Mouse (Mus musculus) splenic B cell, adult 2 months (primary cell): ENCODE results near the gene Nog.

Experiments used
- DNase-seq: peaks from one replicate; pipeline ENCODE4 v3.0.0-alpha.2; 2011; ENCODE audit warnings: low read depth, low spot score
- H3K27me3 ChIP-seq: 2 replicates; pipeline ENCODE4 v1.6.1; 2012; ENCODE audit warnings: mild to moderate bottlenecking, low read length, moderate library complexity, mixed read lengths; ENCODE audit not compliant: control insufficient read depth, poor library complexity, insufficient read depth, severe bottlenecking
- H3K36me3 ChIP-seq: 2 replicates; pipeline ENCODE4 v1.6.1; 2012; ENCODE audit warnings: mild to moderate bottlenecking, low read length, moderate library complexity, mixed read lengths; ENCODE audit not compliant: control insufficient read depth, poor library complexity, insufficient read depth, severe bottlenecking

Nog gene

GRCm38 (mm10) chr11:89301331-89302055 is 639 bp downstream of the Nog start:
- DNase-seq = peak; percentile 32
- H3K27me3 ChIP-seq = peaks cover 9% of the 10 kb centered on the region; the same call in 1 of the 2 replicates

GRCm38 (mm10) chr11:89299784-89300775 is 2.1 kb downstream of the Nog start:
- Histone ChIP-seq H3K27me3 (peaks cover 9% of the 10 kb centered on the region; the same call in 1 of the 2 replicates), H3K36me3 (peaks cover 2% of the 10 kb centered on the region; the same call in 1 of the 2 replicates)
- no peak for DNase-seq

More at GRCm38 (mm10) chr11:89301331-89302055, 639 bp downstream of the Nog start:
- H3K36me3 ChIP-seq = peaks cover 2% of the 10 kb centered on the region; the same call in 1 of the 2 replicates

- no peak for DNase-seq
- H3K36me3 ChIP-seq = peaks cover 2% of the 10 kb centered on the region; the same call in 1 of the 2 replicates
- H3K27me3 ChIP-seq = peaks cover 9% of the 10 kb centered on the region; the same call in 1 of the 2 replicates
Measured at GRCm38 (mm10) chr11:89299116-89299783, 2.9 kb downstream of the Nog start.

DNA sequence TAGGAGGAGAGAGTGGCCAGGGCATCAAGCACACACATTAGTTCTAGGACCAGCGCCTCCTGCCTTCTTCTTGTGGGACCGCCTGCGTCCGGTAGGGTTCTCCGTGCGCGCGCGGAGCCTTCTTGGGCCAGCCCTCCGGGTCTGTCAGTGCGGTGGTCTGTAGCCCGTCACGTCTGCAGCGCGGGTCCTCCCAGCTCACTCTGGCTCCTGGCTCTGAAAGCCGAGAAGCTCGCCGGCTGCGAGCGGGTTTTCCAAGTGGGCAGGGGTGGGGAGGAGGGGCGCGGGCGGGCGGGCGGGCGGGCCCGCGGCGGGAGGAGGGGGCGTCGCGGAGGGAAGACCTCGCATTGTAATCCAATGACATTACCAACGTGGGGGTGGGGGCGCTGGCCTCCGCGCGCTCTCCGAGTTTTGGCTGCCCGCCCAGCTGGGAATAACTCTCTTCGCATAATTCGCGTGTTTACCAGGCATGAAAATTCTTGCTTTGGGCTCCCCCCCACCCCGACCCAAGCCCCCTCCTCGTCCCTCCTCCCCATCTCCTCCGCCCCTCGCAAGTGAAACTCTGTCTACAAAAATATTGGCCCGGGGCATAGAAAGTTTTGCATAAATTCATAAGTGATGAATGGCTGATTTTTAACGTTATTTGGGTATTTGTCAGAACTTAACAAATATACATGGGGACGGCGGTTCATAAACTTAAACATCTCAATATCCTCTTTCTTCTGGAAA is 3.7 kb downstream of the Nog start:
- peaks cover 9% of the 10 kb centered on the region; the same call in 1 of the 2 replicates for H3K27me3 ChIP-seq
- peaks cover 2% of the 10 kb centered on the region; the same call in 1 of the 2 replicates for H3K36me3 ChIP-seq
- no peak for DNase-seq

- no peak for DNase-seq
- peaks cover 5% of the 10 kb centered on the region; the same call in 1 of the 2 replicates for H3K27me3 ChIP-seq
- no peaks in the 10 kb centered on the region for H3K36me3 ChIP-seq
Measured at GRCm38 (mm10) chr11:89297521-89297920, 4.6 kb downstream of the Nog start.

DNA sequence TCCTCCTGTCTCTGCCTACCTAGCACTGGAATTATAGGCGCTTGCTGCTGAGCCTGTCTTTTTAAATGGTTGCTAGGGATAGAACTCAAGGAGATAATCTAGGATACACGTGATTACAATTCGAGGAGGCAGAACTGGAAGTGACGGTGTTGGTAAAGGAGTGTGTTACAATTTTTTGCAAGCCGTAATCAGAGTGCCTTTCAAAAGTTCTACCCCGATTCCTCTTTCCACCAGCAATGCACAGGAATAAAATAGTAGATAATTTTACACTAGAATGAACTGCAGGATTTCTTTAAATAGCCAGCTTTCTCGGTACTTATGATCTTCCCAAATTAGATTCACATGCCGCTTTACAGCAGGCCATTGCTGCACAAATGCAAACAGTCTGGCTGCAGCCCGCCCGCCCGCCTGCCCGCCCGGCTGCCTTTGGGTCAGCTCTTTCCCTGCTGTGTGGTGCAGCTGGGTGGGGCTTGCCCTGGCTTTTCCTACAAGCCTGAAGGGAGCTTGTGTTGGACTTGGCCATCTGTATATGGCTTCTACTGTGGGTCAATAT is 32.2 kb downstream of the Nog start:
- no peaks in the 10 kb centered on the region for H3K36me3 ChIP-seq
- no peaks in the 10 kb centered on the region for H3K27me3 ChIP-seq
- DNase-seq = no peak

GRCm38 (mm10) chr11:89267520-89267919 is 34.6 kb downstream of the Nog start:
- no peaks in the 10 kb centered on the region for H3K27me3 ChIP-seq
- no peak for DNase-seq
- no peaks in the 10 kb centered on the region for H3K36me3 ChIP-seq

- no peak for DNase-seq
- Histone ChIP-seq H3K27me3 (no peaks in the 10 kb centered on the region), H3K36me3 (no peaks in the 10 kb centered on the region)
Measured at GRCm38 (mm10) chr11:89265080-89265479, 37.1 kb downstream of the Nog start.

DNA sequence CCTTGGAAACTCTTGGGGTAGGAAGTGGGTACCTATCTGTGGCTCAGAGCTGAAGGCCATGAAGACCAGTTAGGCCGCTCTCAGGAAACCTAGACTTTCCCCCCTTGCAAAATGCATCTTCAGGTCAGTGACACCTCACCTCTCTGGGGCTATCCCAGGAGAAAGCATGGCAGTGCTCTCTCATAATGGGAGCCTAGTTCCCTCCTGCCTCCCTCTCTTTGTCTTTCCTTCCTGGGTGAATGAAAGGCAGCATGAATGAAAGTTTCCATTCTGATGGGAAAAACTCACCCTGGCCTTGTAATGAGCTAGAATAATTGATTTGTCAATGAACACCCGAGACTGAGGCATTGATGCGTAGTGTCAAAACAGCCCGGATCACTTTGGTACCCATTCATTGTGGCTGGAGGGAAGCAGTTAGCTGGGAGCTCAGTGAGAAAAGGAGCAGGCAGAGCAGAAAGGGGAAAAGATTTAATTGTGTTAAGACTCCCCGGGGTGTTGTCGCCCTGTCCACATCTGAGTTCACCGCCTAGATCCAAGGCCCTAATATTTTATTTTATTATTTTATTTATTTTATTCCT is 42.7 kb downstream of the Nog start:
- H3K36me3 ChIP-seq = no peaks in the 10 kb centered on the region
- no peak for DNase-seq
- H3K27me3 ChIP-seq = no peaks in the 10 kb centered on the region

GRCm38 (mm10) chr11:89257893-89258292 is 44.2 kb downstream of the Nog start:
- no peaks in the 10 kb centered on the region for H3K27me3 ChIP-seq
- DNase-seq = no peak

DNA sequence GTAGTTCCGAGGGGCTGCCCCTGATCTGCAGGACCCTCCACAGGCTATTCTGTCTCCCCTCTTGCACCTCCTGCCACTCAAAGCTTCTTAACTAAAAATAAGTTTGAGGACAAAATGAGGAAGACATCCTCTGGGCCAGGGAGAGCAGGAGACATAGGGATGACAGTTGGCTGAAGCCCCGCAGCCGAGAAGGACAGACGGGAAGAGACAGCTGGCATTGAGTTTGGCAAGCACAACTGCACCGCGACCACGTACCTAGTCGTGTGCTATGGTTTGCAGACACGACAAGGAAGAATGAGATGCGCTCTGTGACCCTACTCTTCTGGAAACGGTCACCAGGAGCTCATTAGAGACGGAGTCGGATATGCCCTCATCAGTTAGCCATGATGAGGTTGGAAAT is 48.2 kb downstream of the Nog start:
- H3K36me3 ChIP-seq = no peaks in the 10 kb centered on the region
- no peak for DNase-seq
- H3K27me3 ChIP-seq = no peaks in the 10 kb centered on the region

More at GRCm38 (mm10) chr11:89257893-89258292, 44.2 kb downstream of the Nog start:
- H3K36me3 ChIP-seq = no peaks in the 10 kb centered on the region
